Mouse (Mus musculus) spleen, postnatal 14 days (tissue): ENCODE data around the gene Tenm3.

ENCODE experiments used
- DNase-seq, 2 experiments: peaks; one replicate each; pipeline ENCODE4 v3.0.0; 2021 to 2022; ENCODE audit warnings: low spot score in 2 of 2

Gene Tenm3

GRCm38 (mm10) chr8:48809104-48809503 lies 34.6 kb downstream of the Tenm3 start:
- DNase-seq, result no peak

GRCm38 (mm10) chr8:48803070-48803469 lies 40.7 kb downstream of the Tenm3 start:
- DNase-seq, result no peak

- DNase-seq, result no peak
These were observed 41.5 kb downstream of the Tenm3 start for GRCm38 (mm10) chr8:48802231-48802630.

GRCm38 (mm10) chr8:48797955-48798359 lies 45.8 kb downstream of the Tenm3 start:
- no peak for DNase-seq

- DNase-seq, result no peak
These were observed 49.5 kb downstream of the Tenm3 start for GRCm38 (mm10) chr8:48794285-48794684.

GRCm38 (mm10) chr8:48793729-48794128 lies 50.0 kb downstream of the Tenm3 start:
- no peak for DNase-seq

- no peak for DNase-seq
These were observed 51.0 kb downstream of the Tenm3 start for GRCm38 (mm10) chr8:48792587-48793326.

- no peak for DNase-seq
These were observed 60.4 kb downstream of the Tenm3 start for GRCm38 (mm10) chr8:48783308-48783707.

- DNase-seq, result no peak
These were observed 63.1 kb downstream of the Tenm3 start for GRCm38 (mm10) chr8:48780628-48781027.

- no peak for DNase-seq
These were observed 64.6 kb downstream of the Tenm3 start for GRCm38 (mm10) chr8:48779194-48779593.

GRCm38 (mm10) chr8:48776081-48776480 lies 67.7 kb downstream of the Tenm3 start:
- DNase-seq, result no peak

GRCm38 (mm10) chr8:48775531-48776037 lies 68.2 kb downstream of the Tenm3 start:
- DNase-seq, result no peak

GRCm38 (mm10) chr8:48774837-48775236 lies 68.9 kb downstream of the Tenm3 start:
- DNase-seq, result no peak

GRCm38 (mm10) chr8:48766545-48767234 lies 77.1 kb downstream of the Tenm3 start:
- no peak for DNase-seq

- DNase-seq, result no peak
These were observed 78.5 kb downstream of the Tenm3 start for GRCm38 (mm10) chr8:48765212-48765611.

GRCm38 (mm10) chr8:48764011-48764410 lies 79.7 kb downstream of the Tenm3 start:
- DNase-seq, result no peak

- DNase-seq, result no peak
These were observed 86.9 kb downstream of the Tenm3 start for GRCm38 (mm10) chr8:48756874-48757273.

GRCm38 (mm10) chr8:48755492-48755891 lies 88.3 kb downstream of the Tenm3 start:
- DNase-seq, result no peak

- DNase-seq, result no peak
These were observed 88.8 kb downstream of the Tenm3 start for GRCm38 (mm10) chr8:48754959-48755358.

- DNase-seq, result no peak
These were observed 91.8 kb downstream of the Tenm3 start for GRCm38 (mm10) chr8:48751965-48752364.

- DNase-seq, result no peak
These were observed 95.2 kb downstream of the Tenm3 start for GRCm38 (mm10) chr8:48748503-48749059.

GRCm38 (mm10) chr8:48743912-48744311 lies 99.8 kb downstream of the Tenm3 start:
- DNase-seq, result no peak

GRCm38 (mm10) chr8:48742741-48743140 lies 101.0 kb downstream of the Tenm3 start:
- DNase-seq, result no peak
